Mouse (Mus musculus) cerebellum, postnatal 14 days (tissue): ENCODE data around the gene Slc9a5.

Source experiments
- DNase-seq, 2 experiments: peaks; one replicate each; pipeline ENCODE4 v3.0.0; 2021; ENCODE audit warnings: mixed read lengths in 2 of 2

The Slc9a5 gene

DNA sequence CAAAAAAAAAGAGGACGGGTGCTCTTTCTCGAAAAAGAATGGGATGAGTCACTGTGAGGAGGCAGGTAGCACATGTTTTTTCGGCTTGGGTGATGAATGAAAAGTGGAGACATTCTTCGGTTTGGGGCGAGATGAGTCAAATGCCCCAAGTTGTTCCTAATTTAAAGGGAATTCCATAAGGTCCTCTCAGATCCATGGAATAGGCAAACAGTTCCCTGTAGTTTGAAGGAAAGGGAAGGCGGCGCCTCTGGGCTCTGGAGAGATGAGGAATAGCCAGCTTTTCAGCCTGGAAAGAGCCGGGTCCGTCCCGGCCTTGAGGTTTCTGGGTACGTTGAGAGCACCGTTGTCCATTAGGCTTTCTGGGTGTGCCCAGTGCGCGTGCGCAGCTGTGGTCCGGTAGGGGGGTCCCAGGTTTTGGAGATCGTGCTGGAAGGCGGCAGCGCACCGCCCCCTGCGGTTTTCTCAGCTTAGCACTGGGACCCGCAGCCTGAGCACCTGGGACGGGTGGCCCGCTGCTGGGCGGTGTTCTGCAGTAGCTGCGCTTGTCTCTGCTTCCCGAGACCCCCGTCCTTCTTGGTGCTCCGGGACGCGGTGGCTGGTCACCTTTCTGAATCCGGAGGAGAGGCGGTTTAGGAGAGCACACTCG, at the start of gene Slc9a5:
Gene Slc9a5, plus strand, starts transcription at position 394 of the 646 bp plus-strand sequence.
- peak; percentile 76 to 82 for DNase-seq

GRCm38 (mm10) chr8:105299962-105300361, 48.7 kb upstream of the Slc9a5 start:
- DNase-seq = no peak

DNA sequence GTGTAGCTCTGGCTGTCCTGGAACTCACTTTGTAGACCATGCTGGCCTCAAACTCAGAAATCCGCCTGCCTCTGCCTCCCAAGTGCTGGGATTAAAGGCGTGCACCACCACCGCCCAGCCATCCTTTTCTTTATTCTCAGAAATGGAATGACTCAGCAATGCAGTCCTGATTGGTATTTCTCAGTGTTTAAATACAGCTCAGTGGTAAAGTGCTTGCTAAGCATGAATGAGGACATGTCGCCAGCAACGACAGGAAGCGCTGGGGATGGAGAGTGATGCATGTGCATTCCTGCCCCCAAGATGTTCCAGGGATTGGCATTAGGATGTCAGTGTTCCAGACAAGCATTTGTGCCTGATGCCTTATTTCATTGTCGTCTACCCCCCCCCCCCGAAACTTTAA, 45.2 kb upstream of the Slc9a5 start:
- DNase-seq = no peak

- no peak for DNase-seq
Measured at GRCm38 (mm10) chr8:105303874-105304273, 44.8 kb upstream of the Slc9a5 start.

DNA sequence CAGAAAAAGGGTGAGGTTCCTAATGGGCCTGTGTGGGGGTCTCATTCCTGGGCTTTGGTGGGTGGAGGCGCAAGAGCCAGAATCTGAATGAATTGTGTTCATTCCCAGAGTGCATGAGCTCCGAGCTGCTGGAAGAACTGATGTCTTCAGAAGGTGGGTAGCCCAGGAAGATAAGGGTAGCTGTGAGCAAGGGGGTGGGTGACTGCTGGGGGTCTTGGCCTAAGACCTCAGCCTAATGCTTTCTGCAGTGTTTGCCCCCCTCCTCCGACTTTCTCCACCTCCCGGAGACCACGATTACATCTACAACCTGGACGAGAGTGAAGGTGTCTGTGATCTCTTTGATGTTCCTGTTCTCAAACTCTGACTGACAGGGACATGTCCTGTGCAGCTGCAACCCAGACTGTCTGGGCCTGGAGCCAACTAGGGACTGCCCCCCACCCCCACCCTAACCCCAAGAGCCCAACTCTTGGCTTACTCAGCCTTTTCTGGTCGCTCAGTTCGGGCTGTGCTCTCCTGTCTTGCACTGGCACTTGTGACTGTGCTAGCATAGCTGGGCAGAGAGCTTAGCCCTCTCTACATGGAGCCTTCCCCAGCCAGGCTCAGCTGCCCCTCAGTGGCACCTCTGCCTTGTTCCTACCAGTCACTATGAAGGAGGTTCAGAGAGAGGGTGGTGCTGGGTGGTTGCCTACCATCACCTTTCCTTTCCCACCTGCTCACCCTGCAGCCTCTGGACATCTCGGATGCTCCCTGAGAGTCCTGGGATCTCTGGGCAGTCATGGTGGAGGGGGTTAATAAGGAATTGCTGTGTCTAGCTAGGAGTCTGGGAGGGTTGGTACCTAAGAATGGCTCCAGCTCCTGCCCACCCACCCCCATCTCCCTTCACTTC, 44.1 kb upstream of the Slc9a5 start:
- peak in 1 of 2 experiments; percentile 15 for DNase-seq

DNA sequence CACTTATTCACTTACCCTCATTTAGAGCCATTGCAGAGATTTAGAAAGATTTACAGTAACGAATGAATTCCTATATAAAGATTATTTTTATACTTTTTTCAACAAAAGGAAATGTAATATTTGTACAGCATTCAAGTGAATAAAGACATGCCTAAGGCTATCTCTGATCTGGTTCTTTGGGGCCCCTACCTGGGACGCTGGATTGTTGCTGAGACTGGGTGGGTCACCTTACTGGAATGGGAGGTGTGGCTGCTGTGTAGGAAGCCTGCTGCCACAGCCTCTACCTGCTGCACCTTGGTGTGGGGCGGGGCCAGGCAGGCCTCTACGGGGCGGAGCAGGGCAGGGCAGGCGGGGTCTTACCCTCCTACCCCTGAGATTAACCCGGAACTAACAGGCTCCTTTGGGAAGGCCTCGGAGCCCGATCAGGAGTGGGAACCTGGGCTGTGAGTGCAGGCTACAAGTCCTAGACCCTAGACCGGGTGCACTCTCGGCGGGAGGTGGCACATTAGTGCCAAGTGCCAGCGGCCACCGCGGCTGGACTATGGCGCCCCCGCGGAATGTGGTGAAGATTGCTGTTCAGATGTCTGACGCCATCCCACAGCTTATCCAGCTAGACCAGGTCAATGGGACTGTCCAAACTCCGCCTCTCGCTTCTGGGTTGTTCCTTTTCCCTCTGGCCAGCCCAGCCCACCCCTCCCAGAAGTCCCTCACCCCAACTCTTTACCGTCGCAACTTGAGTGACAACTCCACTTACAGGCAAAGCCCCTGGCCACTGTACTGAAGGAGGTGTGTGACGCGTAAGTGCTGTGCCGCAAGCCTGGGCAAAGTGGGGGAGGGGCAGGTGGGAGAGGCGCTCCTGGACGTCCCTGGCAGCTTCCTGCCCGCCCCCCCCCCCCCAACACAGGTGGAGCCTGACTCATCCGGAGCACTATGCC, 43.2 kb upstream of the Slc9a5 start, which contains the start of gene Elmo3:
Gene Elmo3, plus strand, starts transcription at position 391 of the 935 bp plus-strand sequence.
- DNase-seq = peak; percentile 81 to 84

GRCm38 (mm10) chr8:105306146-105306691, 42.4 kb upstream of the Slc9a5 start:
- peak in 1 of 2 experiments; percentile 30 for DNase-seq

DNA sequence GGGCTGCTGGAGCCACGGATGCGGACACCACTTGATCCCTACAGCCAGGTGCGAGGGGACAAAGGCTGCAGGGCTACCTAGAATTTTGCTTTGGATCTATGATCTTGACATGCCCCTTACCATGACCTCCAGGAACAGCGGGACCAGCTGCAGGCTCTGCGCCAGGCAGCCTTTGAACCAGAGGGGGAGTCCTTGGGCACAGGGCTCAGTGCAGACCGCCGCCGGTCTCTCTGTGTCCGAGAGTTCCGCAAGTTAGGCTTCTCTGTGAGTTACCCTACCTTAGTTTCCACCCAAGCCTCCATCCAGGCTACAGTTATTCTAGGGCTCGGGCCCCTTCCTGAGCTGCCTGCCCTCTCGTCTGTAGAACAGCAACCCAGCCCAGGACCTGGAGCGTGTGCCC, 41.0 kb upstream of the Slc9a5 start:
- no peak for DNase-seq

DNA sequence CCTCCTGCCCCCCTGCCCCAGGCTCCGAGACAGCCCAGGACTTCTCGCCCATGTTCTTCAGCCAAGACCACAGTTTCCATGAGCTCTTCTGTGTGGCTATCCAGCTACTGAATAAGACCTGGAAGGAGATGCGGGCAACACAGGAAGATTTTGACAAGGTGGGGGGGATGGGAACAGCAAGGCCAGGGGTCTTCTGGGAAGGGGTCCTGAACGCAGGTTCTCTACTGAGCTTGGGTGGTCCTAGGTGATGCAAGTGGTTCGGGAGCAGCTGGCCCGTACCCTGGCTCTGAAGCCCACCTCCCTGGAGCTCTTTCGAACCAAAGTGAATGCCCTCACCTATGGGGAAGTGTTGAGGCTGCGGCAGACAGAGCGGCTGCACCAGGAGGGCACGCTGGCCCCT, 40.2 kb upstream of the Slc9a5 start:
- no peak for DNase-seq

DNA sequence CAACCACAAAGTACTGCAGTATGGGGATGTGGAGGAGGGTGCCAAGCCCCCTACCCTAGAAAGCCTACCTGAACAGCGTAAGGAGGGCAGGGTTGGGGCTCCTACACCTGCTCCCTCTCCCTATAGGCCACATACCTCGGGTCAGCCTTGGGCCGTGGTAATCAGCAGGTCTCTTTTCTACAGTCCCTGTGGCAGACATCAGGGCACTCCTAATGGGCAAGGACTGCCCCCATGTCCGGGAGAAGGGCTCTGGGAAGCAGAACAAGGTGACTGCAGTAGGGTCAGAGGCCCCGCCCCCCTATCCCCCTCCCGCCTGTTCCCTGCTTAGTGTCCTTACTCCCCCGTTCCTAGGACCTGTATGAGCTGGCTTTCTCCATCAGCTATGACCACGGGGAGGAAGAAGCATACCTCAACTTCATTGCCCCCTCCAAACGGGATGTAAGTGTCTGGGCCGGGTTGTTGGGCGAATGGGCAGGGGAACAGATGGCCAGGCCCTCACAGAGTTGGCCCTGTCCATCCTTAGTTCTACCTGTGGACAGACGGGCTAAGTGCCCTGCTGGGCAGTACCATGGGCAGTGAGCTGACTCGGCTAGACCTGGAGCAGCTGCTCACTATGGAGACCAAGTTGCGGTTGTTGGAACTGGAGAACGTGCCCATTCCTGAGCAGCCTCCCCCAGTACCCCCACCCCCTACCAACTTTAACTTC, 39.3 kb upstream of the Slc9a5 start:
- peak; percentile 92 to 95 for DNase-seq

- DNase-seq = peak in 1 of 2 experiments; percentile 66
Measured at GRCm38 (mm10) chr8:105310118-105310517, 38.5 kb upstream of the Slc9a5 start.

DNA sequence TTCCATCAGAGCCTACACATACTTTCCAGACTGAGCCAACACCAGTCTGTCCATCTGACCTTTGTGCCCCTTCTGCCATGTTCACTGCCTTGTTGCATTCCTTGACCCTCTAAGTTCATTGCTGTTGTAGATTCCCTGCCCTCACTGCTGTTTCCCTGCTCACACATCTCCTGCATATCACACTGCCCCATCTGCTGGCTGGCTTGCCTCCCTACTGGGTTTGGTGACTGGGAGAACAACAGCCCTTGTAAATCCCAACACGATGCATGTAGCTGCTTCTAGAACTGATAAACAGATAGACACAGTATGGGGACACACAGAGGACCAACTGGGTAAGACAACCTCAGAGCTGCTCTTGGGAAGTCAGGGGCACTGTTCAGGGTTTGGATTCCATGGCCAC, 36.9 kb upstream of the Slc9a5 start:
- no peak for DNase-seq

DNA sequence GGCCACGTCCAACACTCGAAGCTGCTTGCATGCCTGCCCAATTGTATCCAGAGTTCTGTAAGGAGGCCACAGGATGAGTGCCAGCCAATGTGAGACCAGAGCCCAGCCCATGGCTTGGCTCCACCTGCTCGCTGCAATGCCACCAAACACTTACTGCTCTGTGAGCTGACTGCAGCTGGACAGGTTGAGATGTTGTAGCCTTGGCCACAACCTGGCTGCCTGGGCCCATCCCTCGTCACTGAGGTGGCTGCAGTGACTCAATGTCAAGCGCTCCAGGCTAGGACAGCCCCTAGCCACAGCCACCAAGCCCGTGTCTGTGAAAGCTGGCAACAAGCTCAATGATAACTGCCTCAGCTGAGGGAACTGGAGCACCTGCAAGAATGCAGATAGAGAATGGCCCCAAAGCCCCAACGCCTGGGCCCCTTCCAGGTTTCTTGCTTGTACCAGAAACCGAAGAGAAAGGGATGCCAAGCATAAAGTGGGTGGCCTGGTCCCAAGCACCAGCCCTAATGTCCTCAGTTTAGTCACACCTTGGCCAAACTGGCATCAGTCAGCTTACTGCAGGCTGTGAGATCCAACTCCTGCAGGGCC, 35.7 kb upstream of the Slc9a5 start:
- DNase-seq = no peak

DNA sequence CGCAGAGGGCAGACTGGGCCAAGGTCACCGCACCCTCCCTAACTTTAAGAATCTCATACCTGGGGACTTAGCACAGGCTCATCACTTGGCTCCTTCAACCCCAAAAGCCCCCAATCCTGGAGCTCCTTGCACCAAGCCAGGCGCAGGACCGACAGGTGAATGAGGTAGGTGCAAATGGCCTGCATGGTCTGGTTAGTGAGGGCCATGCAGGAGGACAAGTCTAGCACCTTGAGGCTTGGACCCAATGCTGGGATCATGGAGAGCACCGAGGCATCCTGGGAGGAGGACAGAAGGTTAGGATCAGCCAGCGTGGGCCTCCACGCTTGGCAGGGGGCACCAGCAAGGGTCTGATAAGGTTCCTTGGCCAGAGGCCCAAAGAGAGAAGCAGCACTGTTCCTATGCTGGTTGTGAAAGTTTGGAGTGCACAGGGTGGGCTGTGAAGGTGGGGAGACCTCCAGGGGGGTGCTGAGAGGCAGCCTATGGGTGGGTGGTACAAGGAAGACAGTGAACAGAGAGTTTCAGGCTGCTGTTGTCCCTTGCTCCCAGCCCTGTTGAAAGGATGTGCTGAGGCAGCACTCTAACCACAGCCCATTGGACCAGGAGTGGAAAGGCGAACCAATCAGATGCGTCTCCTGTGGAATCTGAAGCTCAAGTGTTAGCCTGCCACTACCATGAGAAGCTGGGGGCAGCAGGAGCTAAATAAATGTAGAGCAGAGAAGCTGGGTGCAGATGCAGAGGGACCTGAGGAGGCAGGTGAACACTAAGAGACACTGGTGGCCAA, 34.8 kb upstream of the Slc9a5 start:
- DNase-seq = no peak

- DNase-seq = no peak
Measured at GRCm38 (mm10) chr8:105315073-105315769, 33.4 kb upstream of the Slc9a5 start.

DNA sequence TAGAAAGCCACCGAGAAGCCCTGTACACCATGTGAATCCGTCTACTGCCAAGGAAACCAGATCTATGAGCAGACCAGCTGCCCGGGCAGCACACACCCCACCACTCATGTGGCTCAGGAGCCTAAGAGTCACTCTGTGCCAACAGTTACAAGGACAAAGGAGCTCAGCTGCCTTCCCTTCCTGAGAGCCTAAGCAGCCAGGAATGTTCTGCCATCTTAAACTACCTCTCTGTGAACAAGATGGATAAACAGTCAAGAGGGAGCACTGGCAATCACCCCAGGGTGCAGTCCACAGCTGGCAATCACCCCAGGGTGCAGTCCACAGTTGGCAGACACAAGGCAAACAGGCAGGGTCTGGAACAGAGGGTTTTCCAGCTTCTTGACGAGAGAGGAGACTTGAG, 30.7 kb upstream of the Slc9a5 start:
- DNase-seq = no peak

GRCm38 (mm10) chr8:105318662-105319190, 29.9 kb upstream of the Slc9a5 start:
- DNase-seq = no peak

- no peak for DNase-seq
Measured at GRCm38 (mm10) chr8:105323183-105323582, 25.5 kb upstream of the Slc9a5 start.

- DNase-seq = peak in 1 of 2 experiments; percentile 72
Measured at GRCm38 (mm10) chr8:105325641-105326093, 23.0 kb upstream of the Slc9a5 start.
